Comparison of ENCODE assay signal across 7 mouse cellular contexts in genomic region chr19:5802787-5803040, GRCm38 (mm10). TPM values are rescaled to one million over a fixed set of nuclear protein-coding genes. Genes with fewer than 3 reads are reported as not detected.
DNase-seq lines count a peak whose midpoint lies in the region; ATAC-seq and TF ChIP-seq lines count a peak whose summit lies in the region.

No protein-coding gene starts in this region.

- H3K27me3 ChIP-seq in lung, embryonic 16.5 days (ENCODE audit: control insufficient read depth, insufficient read depth, low read depth, low read length) = no peaks in the 10 kb centered on the region
- no peaks in the 10 kb centered on the region for H3K27me3 ChIP-seq in forebrain, embryonic 10.5 days (ENCODE audit: poor library complexity, severe bottlenecking)
- no peaks in the 10 kb centered on the region for H3K27me3 ChIP-seq in limb, embryonic 12.5 days
- no peaks in the 10 kb centered on the region for H3K27me3 ChIP-seq in small intestine, adult 2 months (ENCODE audit: control insufficient read depth, insufficient read depth, low read length)

- H3K4me1 ChIP-seq in lung, embryonic 16.5 days (replicated peaks; ENCODE audit: control insufficient read depth, insufficient read depth, low read length) = peaks cover 40% of the 10 kb centered on the region
- H3K4me1 ChIP-seq in forebrain, embryonic 10.5 days = peaks cover 62% of the 10 kb centered on the region
- H3K4me1 ChIP-seq in limb, embryonic 12.5 days (replicated peaks) = peaks cover 31% of the 10 kb centered on the region
- peaks cover 8% of the 10 kb centered on the region for H3K4me1 ChIP-seq in small intestine, adult 2 months (ENCODE audit: control insufficient read depth, insufficient read depth, insufficient read length, low read length)

- ATAC-seq in lung, embryonic 16.5 days (ENCODE audit: low read depth) = no peak
- ATAC-seq in limb, embryonic 12.5 days (ENCODE audit: insufficient number of reproducible peaks, insufficient read depth, low FRiP score, low TSS enrichment, low read depth) = no peak
- ATAC-seq in granulocyte monocyte progenitor cell, adult 5-6 weeks (replicated peaks; ENCODE audit: poor library complexity, severe bottlenecking) = no peak

- DNase-seq in lung, postnatal 4 days = no peak
- DNase-seq in forebrain, embryonic 10.5 days (ENCODE audit: extremely low spot score, low spot score) = no peak
- DNase-seq in left cerebral cortex, postnatal 36 days (ENCODE audit: low spot score in 2 of 2) = no peak

- peak overlapping the region; percentile 74 for H3K4me3 ChIP-seq in lung, embryonic 16.5 days (ENCODE audit: low read length)
- H3K4me3 ChIP-seq in forebrain, embryonic 10.5 days = peak overlapping the region; percentile 98
- peak overlapping the region; percentile 75 for H3K4me3 ChIP-seq in limb, embryonic 12.5 days (replicated peaks)
- peak overlapping the region; percentile 76 for H3K4me3 ChIP-seq in small intestine, adult 2 months (ENCODE audit: low read depth, low read length)

- no peaks in the 10 kb centered on the region for H3K9me3 ChIP-seq in lung, embryonic 16.5 days (ENCODE audit: control insufficient read depth, low read length)
- no peaks in the 10 kb centered on the region for H3K9me3 ChIP-seq in forebrain, embryonic 10.5 days
- H3K9me3 ChIP-seq in limb, embryonic 12.5 days = no peaks in the 10 kb centered on the region

- WGBS in lung, embryonic 16.5 days = 0% methylated on average over 4 of the region's 4 CpGs
- WGBS in forebrain, embryonic 10.5 days = 0% methylated on average over 4 of the region's 4 CpGs
- WGBS in limb, embryonic 12.5 days = 0% methylated on average over 4 of the region's 4 CpGs
- WGBS in small intestine, adult 2 months = 0% methylated on average over 4 of the region's 4 CpGs

- TF ChIP-seq CTCF in small intestine, adult 2 months (IDR thresholded peaks at IDR 0.05; ENCODE audit: extremely low read depth, insufficient read length, insufficient replicate concordance, low read depth, low read length) = no peak

- no peak for TF ChIP-seq POLR2A in small intestine, adult 2 months (IDR thresholded peaks at IDR 0.05; ENCODE audit: low read depth, low read length)

- peaks cover 7% of the 10 kb centered on the region for H3K36me3 ChIP-seq in lung, embryonic 16.5 days (ENCODE audit: control insufficient read depth, insufficient read depth, low read length)
- peaks cover 35% of the 10 kb centered on the region for H3K36me3 ChIP-seq in forebrain, embryonic 10.5 days (replicated peaks)
- peaks cover 14% of the 10 kb centered on the region for H3K36me3 ChIP-seq in limb, embryonic 12.5 days
- peaks cover 27% of the 10 kb centered on the region for H3K36me3 ChIP-seq in small intestine, adult 2 months (ENCODE audit: control insufficient read depth, insufficient read depth, low read length)

- peak overlapping the region; percentile 100 for H3K27ac ChIP-seq in lung, embryonic 16.5 days (ENCODE audit: low read length)
- H3K27ac ChIP-seq in forebrain, embryonic 10.5 days = peak overlapping the region; percentile 98
- H3K27ac ChIP-seq in limb, embryonic 12.5 days = peak overlapping the region; percentile 99
- H3K27ac ChIP-seq in small intestine, adult 2 months (ENCODE audit: insufficient read depth, low read depth, low read length) = peak overlapping the region; percentile 100

- peak overlapping the region; percentile 89 for H3K9ac ChIP-seq in lung, embryonic 16.5 days (ENCODE audit: low read length)
- peak overlapping the region; percentile 79 for H3K9ac ChIP-seq in limb, embryonic 12.5 days (replicated peaks)

- H3K4me2 ChIP-seq in lung, embryonic 16.5 days (ENCODE audit: low read depth, low read length) = peak overlapping the region; percentile 91
- H3K4me2 ChIP-seq in limb, embryonic 12.5 days = peak overlapping the region; percentile 70

- intact Hi-C loops in left cerebral cortex, postnatal 36 days (cut with DNase I) = loop anchor here (1.0 to 2.0 kb wide), 2 partner anchors 14 to 43 kb away; no protein-coding TSS in a partner anchor

RNA-seq across cellular contexts. Expression of gene Scyl1, which starts 31.5 kb away (rescaled TPM):
- polyA plus RNA-seq in lung, embryonic 16.5 days (2015; fragmentation: Nextera tagmentation; extraction: Ambion mirVana) = 76.3 and 83.2 TPM in 2 replicates
- polyA plus RNA-seq in forebrain, embryonic 10.5 days (2016; fragmentation: Nextera tagmentation; extraction: Ambion mirVana) = 63.4 and 64.6 TPM in 2 replicates
- 74.9 and 78.0 TPM in 2 replicates for polyA plus RNA-seq in limb, embryonic 12.5 days (2016; fragmentation: Nextera tagmentation; extraction: Ambion mirVana)
- polyA plus RNA-seq in small intestine, adult 2 months (2012; rRNA removed) = 37.1 and 52.5 TPM in 2 replicates
- 40.9 and 47.7 TPM in 2 replicates for total RNA-seq in granulocyte monocyte progenitor cell, adult 5-6 weeks (2014; fragmentation: Nextera tagmentation)
- total RNA-seq in granulocyte monocyte progenitor cell, adult 5-6 weeks (2017) = 22.8 and 23.3 TPM in 2 replicates
- 10 to 100 TPM; 90.5 to 98.8 TPM for total RNA-seq in left cerebral cortex, postnatal 36 days (2021)
